Mouse (Mus musculus) lung, postnatal 0 days (tissue): Measurements from ENCODE around the gene Gimap1. TPM values are rescaled to one million over a fixed set of nuclear protein-coding genes. Genes with fewer than 3 reads are reported as not detected.

ENCODE experiments used
- ATAC-seq: fragments of 200-750 bp; cut with Nextera tagmentation; 2 replicates; pipeline ENCODE4 v1.8.0; 2017; ENCODE audit warnings: moderate library complexity
- DNase-seq: peaks from one replicate; pipeline ENCODE4 v3.0.0-alpha.2; 2016; ENCODE audit warnings: low spot score
- H3K27ac ChIP-seq: fragments of 300-500 bp; sonication (generic); 2 replicates; pipeline ENCODE4 v1.5.1; 2014; ENCODE audit warnings: antibody characterized with exemption, mild to moderate bottlenecking, low read length, mixed read lengths
- H3K27me3 ChIP-seq: fragments of 300-500 bp; sonication (generic); replicated peaks from 2 replicates; pipeline ENCODE4 v1.6.1; 2014; ENCODE audit warnings: low read length, mixed read lengths; ENCODE audit not compliant: insufficient read depth
- H3K36me3 ChIP-seq: fragments of 300-500 bp; sonication (generic); 2 replicates; pipeline ENCODE4 v1.6.1; 2014; ENCODE audit warnings: low read length, mixed read lengths; ENCODE audit not compliant: insufficient read depth
- H3K4me1 ChIP-seq: fragments of 300-500 bp; sonication (generic); 2 replicates; pipeline ENCODE4 v1.6.1; 2014; ENCODE audit warnings: antibody characterized with exemption, low read depth, low read length, mixed read lengths; ENCODE audit not compliant: insufficient read depth
- H3K4me2 ChIP-seq: fragments of 300-500 bp; sonication (generic); replicated peaks from 2 replicates; pipeline ENCODE4 v1.6.1; 2014; ENCODE audit warnings: low read depth, mild to moderate bottlenecking, low read length, moderate library complexity, mixed read lengths
- H3K4me3 ChIP-seq: fragments of 300-500 bp; sonication (generic); 2 replicates; pipeline ENCODE4 v1.5.1; 2014; ENCODE audit warnings: low read depth, low read length
- H3K9ac ChIP-seq: fragments of 300-500 bp; sonication (generic); replicated peaks from 2 replicates; pipeline ENCODE4 v1.6.1; 2014; ENCODE audit warnings: low read depth, mild to moderate bottlenecking
- H3K9me3 ChIP-seq: fragments of 300-500 bp; sonication (generic); 2 replicates; pipeline ENCODE4 v1.6.1; 2016; ENCODE audit warnings: low read length, mixed read lengths
- CTCF ChIP-seq: IDR thresholded peaks from 2 replicates; pipeline ENCODE4 v1.5.1; 2016; ENCODE audit warnings: antibody characterized with exemption, mild to moderate bottlenecking
- EP300 ChIP-seq: IDR thresholded peaks from 2 replicates; pipeline ENCODE4 v1.6.1; 2016; ENCODE audit warnings: antibody characterized with exemption, mild to moderate bottlenecking, control low read depth
- WGBS: fragments of 180-500 bp; shearing (Covaris S2); extraction: QIAGEN DNeasy Blood & Tissue Kit; methylation state at CpG from one replicate; pipeline ENCODE4 v1.1.7; 2014; 5-methylcytosine and 5-hydroxymethylcytosine counted together
- polyA plus RNA-seq: library from polyadenylated mRNA; unstranded; fragments of >200 nt; fragmentation: Nextera tagmentation; extraction: Ambion mirVana; gene quantifications from 2 replicates; pipeline ENCODE4 v1.2.1, GENCODE M21; 2015

Gene Gimap1
- polyA plus RNA-seq, 1 experiment from 2014 or later, result 61.8 TPM

DNA sequence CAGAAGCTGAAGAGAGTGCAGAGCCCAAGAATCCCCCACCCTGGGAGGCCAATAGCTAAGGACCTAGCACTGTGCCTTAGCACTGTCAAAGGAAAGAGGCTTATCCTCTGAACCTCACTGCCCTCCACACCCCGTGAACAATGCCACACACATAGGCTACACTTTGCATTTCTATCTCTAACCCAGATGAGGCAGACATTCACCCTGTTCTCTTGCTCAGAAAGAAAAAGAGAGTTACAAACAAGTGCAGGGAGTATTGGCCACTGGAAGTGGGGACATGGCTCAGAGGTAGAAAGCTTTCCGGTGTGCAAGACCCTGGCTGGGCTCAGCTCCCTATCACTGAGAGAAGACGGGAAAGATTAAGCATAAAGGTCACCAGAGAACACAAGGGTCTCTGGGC, 32.7 kb upstream of the Gimap1 start:
- WGBS, result 24% methylated on average over 3 of the region's 3 CpGs
- ATAC-seq (no peak), DNase-seq (no peak)
- Histone ChIP-seq H3K27me3 (no peaks in the 10 kb centered on the region), H3K4me3 (peak overlapping the region; percentile 24; the same call in 1 of the 2 replicates), H3K9ac (peak overlapping the region; percentile 52; the same call in 1 of the 2 replicates), H3K27ac (peak overlapping the region; percentile 76), H3K4me2 (peak overlapping the region; percentile 34), H3K9me3 (no peaks in the 10 kb centered on the region), H3K4me1 (no peaks in the 10 kb centered on the region), H3K36me3 (no peaks in the 10 kb centered on the region)
- TF ChIP-seq EP300 (no peak), CTCF (no peak)

DNA sequence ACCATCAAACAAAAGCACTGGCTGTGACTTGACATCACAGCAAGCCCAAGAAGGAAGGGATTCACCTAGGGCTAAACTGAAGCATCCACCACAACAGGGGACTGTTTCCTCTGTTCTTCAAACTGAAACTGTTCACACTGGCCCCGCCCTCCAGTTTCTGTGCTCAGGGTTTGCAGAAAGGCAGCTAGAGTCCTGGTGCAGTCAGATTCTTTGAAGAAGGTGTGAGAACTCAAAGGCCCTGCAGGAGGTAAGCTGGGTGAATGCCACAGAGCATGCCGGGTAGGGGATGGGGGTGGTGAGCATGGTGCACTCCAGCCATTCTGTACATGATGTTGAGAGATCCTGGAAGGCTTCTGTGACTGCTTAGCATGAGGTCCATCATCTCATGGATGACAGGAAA, 20.4 kb upstream of the Gimap1 start, which contains the start of the genes Gm28053 and Gimap7:
Gene Gm28053, plus strand, starts transcription at position 153 of the 400 bp plus-strand sequence.
Gene Gimap7, plus strand, starts transcription at position 167 of the 400 bp plus-strand sequence.
- ATAC-seq (no peak), DNase-seq (no peak)
- no peak within 1 kb of the TSS for H3K4me2 ChIP-seq
- H3K9me3 ChIP-seq, result no peaks in the 10 kb centered on the region
- H3K27ac ChIP-seq, result no peak within 1 kb of the TSS
- no peaks in the 10 kb centered on the region for H3K36me3 ChIP-seq
- no peaks in the 10 kb centered on the region for H3K4me1 ChIP-seq
- no peaks in the 10 kb centered on the region for H3K27me3 ChIP-seq
- 61% methylated on average over 2 of the region's 2 CpGs for WGBS
- no peak within 1 kb of the TSS for H3K4me3 ChIP-seq
- TF ChIP-seq CTCF, result no peak
- TF ChIP-seq EP300, result no peak
- H3K9ac ChIP-seq, result no peak within 1 kb of the TSS

DNA sequence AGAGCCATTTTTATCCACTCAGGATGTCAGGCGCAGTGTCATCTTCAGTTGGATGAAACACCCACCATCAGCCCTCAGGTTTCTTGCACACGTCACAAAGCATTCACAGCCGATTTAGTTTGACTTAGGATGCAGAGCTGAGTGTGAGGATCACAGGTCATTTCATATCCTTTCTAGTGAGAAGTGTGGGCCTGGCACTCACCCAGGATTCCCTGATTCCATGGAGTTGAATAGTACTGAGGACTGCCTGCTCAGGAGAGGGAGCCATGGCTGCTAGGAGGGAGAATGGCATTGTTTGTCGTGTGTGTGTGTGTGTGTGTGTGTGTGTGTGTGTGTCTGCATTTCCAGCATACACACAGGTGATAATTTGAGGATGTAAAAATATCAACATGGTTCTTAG, 18.5 kb upstream of the Gimap1 start:
- no peak overlapping the region for H3K4me3 ChIP-seq
- H3K4me2 ChIP-seq, result no peak overlapping the region
- TF ChIP-seq EP300, result no peak
- no peak for TF ChIP-seq CTCF
- no peaks in the 10 kb centered on the region for H3K9me3 ChIP-seq
- H3K36me3 ChIP-seq, result no peaks in the 10 kb centered on the region
- DNase-seq, result no peak
- H3K27ac ChIP-seq, result no peak overlapping the region
- 63% methylated on average over 4 of the region's 4 CpGs for WGBS
- no peaks in the 10 kb centered on the region for H3K4me1 ChIP-seq
- ATAC-seq, result no peak
- no peaks in the 10 kb centered on the region for H3K27me3 ChIP-seq
- H3K9ac ChIP-seq, result no peak overlapping the region

DNA sequence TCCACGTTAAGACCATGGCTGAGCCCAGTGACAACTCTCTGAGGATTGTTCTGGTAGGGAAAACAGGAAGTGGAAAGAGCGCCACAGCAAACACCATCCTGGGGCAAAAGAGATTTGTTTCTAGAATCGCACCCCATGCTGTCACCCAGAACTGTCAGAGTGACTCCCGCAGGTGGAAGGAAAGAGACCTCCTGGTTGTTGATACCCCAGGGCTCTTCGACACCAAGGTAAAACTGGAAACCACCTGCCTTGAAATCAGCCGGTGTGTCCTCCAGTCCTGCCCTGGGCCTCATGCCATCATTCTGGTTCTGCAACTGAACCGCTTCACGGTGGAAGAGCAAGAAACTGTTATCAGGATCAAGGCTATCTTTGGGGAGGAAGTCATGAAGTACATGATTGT, 15.4 kb upstream of the Gimap1 start:
- Histone ChIP-seq H3K4me1 (no peaks in the 10 kb centered on the region), H3K36me3 (no peaks in the 10 kb centered on the region), H3K4me3 (no peak overlapping the region), H3K27ac (no peak overlapping the region), H3K9ac (no peak overlapping the region), H3K4me2 (no peak overlapping the region), H3K27me3 (no peaks in the 10 kb centered on the region), H3K9me3 (no peaks in the 10 kb centered on the region)
- no peak for ATAC-seq
- WGBS, result 70% methylated on average over 8 of the region's 8 CpGs
- TF ChIP-seq CTCF (no peak), EP300 (no peak)
- no peak for DNase-seq

DNA sequence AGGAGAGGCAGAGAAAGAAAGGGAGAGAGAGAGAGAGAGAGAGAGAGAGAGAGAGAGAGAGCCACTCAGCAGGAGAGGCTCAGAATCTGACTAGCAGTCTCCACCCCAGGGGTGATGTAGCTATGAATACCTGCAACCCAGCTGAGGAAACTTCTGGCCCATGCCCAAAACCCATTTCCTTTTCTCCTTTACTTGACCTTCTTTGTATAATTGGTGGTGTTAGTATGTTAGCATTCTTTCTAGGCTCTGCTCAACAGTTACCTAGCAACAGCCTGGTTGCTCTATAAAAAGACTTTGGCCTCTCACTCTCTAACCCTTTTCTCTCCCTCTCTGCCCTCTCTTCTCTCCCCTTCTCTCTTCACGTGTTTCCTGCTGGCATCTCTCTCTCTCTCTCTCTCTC, 13.4 kb upstream of the Gimap1 start:
- Histone ChIP-seq H3K4me2 (no peak overlapping the region), H3K27ac (no peak overlapping the region), H3K9ac (no peak overlapping the region), H3K4me1 (no peaks in the 10 kb centered on the region), H3K4me3 (no peak overlapping the region), H3K27me3 (no peaks in the 10 kb centered on the region), H3K9me3 (no peaks in the 10 kb centered on the region), H3K36me3 (no peaks in the 10 kb centered on the region)
- DNase-seq, result peak; percentile 59
- peak; percentile 74 for ATAC-seq
- WGBS, result 0% methylated on average over 1 of the region's 1 CpGs
- 0 out of 2 replicates have a peak, but pooled peaks have one; percentile 13 for TF ChIP-seq EP300
- no peak for TF ChIP-seq CTCF

DNA sequence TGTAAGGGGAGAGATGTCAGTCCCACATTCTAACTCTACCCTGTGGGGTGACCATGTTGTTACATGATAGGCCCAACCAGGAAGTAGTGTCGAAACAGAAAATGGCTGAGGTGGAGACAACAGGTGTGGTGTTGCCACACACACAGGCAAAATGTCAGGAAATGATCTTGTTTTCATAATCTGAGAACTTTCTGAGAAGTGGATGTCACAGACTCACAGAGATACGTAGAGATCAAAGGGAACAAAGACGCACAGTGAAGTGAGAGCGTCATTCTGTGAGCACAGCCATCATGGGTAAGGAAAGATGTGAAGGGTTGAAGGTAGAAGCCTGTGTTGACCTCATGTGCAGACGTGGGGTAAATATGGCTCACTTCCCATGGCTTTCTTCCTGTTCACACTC, 11.1 kb upstream of the Gimap1 start:
- WGBS, result 76% methylated on average over 5 of the region's 5 CpGs
- no peak for DNase-seq
- H3K4me2 ChIP-seq, result no peak overlapping the region
- H3K9ac ChIP-seq, result no peak overlapping the region
- H3K4me1 ChIP-seq, result no peaks in the 10 kb centered on the region
- no peaks in the 10 kb centered on the region for H3K36me3 ChIP-seq
- no peak overlapping the region for H3K4me3 ChIP-seq
- no peak for TF ChIP-seq CTCF
- no peak for TF ChIP-seq EP300
- no peak overlapping the region for H3K27ac ChIP-seq
- no peaks in the 10 kb centered on the region for H3K9me3 ChIP-seq
- H3K27me3 ChIP-seq, result no peaks in the 10 kb centered on the region
- no peak for ATAC-seq

DNA sequence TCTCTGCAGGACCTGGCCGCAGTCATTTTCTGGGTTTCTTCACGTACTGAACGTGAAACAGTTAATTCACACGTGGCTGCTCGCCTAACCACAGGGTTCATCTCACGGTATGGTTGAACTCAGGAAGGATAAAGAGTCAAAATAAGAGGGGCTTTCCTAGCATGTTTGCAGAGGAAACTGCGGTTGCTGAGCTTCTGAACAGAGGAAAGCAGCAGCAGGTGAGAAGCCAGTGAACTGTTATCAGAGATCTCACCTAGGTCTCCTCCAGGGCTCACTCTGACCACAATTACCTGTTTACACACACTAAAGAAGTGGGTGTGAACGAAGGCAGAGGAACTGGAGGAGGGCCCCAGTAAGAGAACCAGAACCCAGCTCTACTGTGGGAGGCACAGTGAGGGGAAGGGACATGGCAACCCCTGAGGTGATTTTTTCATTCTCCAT, 6.0 kb upstream of the Gimap1 start:
- H3K9ac ChIP-seq, result no peak overlapping the region
- no peaks in the 10 kb centered on the region for H3K36me3 ChIP-seq
- no peaks in the 10 kb centered on the region for H3K9me3 ChIP-seq
- H3K27ac ChIP-seq, result no peak overlapping the region
- H3K4me3 ChIP-seq, result no peak overlapping the region
- 33% methylated on average over 8 of the region's 8 CpGs for WGBS
- ATAC-seq (no peak), DNase-seq (no peak)
- H3K27me3 ChIP-seq, result no peaks in the 10 kb centered on the region
- TF ChIP-seq CTCF (no peak), EP300 (no peak)
- no peak overlapping the region for H3K4me2 ChIP-seq
- no peaks in the 10 kb centered on the region for H3K4me1 ChIP-seq
